Mouse (Mus musculus) thymus, postnatal 14 days (tissue): ENCODE measurements around the gene Rgs7bp.

ENCODE experiments used
- DNase-seq: peaks from one replicate; pipeline ENCODE4 v3.0.0; 2021

The Rgs7bp gene

DNA sequence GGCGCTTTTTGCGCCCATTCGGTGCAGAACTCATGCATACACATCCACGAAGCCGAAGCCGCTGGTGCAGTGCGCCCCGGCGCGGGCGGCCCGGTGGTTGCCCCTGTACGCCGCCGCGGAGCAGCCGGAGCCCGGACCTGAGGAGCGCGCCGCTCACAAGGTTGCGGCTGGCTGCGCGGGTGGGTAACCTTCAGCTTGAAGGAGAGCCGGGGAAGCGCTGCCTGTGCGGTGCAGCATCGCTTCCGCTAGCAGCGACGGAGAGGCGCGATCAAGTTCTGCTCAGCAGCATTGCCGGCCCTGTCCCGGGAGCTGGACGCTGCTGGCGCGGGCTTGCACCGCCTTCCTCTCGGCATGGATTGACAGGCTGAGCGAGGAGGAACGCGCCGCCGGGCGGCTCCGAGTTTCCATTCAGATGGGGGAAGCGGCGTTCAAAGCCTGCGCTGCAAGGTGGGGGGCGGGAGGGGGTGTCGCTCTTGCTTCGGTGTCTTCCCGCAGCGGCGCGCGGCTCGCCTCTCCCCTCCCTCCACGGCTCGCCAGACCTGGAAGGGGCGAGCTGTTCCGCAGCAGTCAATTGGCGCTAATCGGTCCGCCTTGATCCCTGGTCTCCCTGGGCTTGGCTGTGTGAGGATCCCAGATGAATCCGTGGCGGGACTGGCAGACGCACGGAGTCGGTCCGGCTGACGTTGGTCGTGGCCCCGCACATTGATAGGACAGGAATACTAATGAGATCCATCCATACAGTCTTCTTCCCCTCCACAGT, at the start of gene Rgs7bp:
Gene Rgs7bp (minus strand): TSS at position 750 of the 760 bp plus-strand sequence.
- peak; percentile 72 for DNase-seq

DNA sequence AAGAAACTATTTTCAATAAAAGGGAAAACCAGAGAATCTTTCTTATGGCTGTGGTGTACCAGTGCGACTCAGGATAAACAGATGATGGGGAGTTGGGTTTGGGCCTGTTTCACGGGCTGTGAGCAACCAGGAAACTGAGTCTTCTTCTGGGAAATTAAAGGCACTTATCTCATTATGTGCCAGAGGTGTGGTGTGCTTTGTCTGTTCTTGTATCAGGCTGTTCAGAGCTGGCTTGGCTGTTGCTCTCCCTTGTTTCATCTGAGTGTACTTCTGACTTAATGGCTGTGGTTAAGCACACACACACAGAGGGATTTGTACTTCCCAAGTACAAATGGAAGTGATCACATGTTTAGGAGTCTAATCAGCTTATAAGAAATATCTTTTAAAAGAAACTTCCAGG, 49.7 kb upstream of the Rgs7bp start:
- DNase-seq = no peak

DNA sequence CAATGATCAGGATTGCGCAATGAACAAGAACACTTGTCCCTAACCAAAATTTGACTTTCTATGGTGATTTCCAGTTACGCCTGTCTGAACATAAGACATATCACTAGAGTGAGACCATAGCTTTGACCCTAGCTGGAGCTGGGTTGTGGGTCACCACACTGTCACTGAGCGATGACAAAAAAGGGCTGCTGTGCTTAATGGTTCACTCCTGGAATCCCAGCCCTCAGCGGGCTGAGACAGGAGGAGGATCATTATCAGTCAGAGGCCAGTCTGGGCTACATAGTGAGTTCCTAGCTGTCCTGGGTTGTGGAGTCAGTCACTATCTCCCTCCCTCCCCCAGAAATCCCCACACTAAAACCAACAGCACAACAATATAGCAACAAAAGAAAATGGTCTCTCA, 46.0 kb upstream of the Rgs7bp start:
- no peak for DNase-seq

DNA sequence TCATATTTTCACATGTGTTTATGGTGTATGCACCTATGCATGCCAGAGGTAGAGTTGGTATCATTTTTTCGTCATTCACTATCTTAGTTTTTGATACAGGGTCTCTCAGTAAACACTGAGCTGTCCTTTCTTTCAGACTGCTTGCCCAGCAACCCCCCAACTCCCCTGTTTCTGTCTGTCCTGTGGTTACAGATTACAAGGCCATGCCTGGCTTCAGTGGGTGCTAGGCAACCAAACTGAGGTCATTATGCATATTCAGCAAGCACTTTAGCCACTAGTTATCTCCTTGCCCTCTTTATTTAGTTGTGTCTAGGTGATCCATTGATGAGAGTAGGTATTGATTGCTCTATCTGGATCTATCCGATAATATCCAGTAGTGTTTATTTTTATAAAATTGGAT, 41.6 kb upstream of the Rgs7bp start:
- no peak for DNase-seq

DNA sequence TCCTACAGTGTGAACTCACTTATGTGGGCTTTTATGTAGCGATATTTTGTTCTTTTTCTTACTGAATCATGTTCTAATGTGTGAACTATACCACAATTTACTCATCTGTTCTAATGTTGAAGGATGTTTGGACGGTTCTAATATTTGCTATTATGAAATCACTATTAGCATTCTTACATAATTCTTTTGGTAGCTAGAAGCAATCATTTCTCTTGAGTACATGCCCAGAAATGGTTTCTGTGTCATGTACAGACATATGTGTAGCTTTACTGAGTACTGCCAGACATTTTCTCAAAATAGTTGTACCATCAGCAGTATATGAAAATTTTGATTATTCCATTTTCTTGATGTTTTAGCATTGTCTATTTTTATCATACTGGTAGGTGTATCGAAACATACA, 34.5 kb upstream of the Rgs7bp start:
- no peak for DNase-seq

DNA sequence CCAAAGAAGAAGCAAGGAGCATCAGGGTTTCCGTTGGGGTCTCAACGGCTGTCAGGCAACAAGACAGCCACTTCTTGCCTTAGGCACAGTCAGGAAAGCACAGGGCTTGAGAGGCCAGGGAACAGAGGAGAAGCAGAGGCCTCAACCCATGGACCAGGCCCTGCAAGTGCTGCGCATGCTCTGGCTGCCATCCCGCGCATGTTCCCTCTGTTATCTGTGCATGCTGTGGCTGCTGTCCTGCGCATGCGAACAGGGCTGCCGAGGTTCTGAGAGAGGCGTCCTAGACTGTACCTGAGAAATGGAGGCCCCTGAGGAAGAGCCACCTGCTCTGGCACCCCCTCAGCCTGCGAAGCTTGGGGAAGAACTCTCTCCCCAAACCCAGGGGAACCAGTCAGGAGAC, 27.1 kb upstream of the Rgs7bp start, which contains the start of gene 4933425L06Rik:
Gene 4933425L06Rik (plus strand): TSS at position 261 of the 400 bp plus-strand sequence.
- no peak for DNase-seq

DNA sequence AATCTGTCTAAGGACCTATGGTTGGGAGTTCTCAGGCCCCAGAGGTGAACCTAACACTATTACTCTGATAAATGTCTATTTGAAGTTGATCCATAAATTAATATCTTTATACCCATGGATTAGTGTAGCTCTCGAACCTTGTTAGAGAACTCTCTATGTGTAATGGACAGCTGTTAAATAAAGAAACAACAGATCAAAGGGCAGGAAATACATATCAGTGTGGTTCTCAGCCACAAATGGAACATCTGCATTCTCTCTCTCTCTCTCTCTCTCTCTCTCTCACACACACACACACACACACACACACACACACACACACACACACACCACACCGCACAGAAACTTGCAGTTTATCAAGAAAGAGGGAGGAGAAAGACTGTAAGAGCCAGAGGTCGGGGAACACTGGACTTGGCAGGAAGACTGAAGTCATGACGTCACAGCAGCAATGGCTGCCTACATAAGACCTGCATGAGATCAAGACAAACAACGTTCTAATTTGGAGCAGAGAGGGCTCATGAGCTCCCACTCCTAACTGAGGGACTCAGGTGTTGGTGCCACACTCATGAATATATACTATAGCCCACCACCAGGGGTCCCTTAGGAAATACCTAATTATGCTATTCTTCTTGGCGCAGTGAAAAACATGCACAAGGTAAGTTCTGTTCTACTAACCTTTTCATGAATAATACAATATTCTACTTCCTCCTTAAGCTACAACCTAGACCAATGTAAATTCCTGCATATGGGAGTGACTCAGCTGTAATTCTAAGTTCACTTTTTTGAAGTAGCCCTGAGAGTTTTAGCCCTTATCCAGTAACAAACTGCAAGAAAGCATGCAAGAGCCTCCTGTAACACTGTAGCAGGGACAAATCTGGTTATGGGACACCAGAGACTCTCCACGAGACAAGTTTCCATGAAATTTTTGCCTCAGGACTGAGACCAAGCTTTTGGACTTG, 12.4 kb upstream of the Rgs7bp start:
- DNase-seq = no peak

DNA sequence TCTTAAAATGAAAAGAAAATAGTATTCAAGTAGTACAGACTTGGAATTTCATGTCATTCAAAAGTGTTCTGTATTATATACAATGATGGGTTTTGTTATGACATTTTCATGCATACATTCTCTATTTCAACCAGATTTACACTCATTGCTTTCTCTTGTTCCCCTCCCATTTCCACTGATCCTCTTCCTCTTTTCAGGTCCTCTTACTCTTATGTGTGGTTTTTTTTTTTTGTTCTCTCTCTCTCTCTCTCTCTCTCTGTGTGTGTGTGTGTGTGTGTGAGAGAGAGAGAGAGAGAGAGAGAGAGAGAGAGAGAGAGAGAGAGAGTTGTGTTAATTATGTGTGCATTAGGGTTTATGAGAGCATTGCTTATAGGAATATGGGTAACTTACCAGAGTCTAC, 11.4 kb upstream of the Rgs7bp start:
- DNase-seq = no peak

DNA sequence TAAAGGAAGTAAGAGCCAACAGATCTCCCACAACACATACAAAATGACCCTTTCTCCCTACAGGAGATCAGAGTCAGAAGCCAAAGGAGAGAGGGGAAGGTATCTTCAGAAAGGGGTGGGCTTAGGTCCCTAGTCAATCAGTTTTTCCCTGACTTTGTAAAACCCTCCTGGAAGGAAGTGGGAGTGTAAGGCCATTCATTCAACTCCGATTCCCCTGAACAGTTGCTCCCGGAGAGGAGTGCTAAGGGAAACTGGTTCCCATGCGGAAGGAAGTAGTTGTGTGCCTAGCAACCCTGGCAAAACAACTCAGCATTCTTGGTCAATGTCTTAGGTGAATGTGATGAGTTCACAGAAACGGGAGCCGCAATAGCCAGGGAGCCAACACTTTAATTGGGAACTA, 644 bp upstream of the Rgs7bp start:
- no peak for DNase-seq

DNA sequence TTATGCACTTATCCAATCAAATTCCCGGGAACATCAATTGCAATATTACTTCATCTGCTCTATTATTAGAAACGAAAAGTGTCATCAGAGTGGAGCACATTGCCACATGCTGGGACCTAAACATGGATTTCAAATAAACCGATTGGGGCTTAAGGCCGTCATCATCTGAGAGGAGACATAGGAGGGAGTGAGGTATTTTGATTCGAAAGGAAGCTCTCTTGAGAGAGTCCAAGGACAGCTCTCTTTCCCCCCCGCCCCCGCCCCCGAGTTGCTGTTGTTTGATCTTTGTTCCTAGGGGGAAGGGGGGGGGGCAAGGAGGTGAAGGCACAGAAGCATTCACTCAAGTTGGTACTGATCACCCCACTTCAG, 195 bp upstream of the Rgs7bp start:
- no peak for DNase-seq

DNA sequence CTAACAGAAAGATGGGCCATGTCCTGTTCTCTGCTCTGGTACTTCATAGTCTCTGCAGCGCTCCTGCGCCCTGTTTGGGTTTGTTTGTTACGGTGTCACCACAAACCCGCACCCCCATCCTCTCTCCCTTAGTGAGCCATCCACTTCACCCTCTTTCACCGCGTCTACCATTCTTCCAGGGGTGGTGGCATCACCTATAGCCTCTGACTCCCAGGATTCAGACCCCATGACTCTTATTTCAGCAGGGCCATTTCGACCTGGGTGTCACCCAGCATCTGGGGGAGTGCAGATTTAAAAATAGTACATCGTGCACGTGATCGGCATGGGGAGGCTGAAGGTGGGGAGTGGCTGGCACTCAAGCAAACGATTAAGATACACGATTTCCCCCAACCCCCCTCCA, 1.1 kb downstream of the Rgs7bp start:
- no peak for DNase-seq

DNA sequence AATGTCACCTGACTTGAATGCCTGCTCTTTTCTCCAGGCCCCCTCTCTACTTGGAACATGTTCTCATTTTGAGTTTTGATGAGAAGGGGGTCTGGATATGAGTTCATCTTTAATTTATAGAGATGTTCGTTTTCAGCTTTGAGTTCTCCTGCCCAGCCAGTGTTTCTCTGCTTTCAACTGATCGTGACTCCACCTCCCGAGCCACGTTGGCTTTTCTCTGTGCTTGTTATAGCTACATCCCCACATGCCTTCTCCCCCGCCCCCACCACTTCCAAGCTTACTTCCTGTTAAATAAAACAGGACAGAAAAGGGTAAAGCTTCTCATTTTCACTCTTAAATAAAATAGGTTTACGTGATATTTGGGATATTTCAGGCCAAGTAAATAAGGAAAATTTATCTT, 3.3 kb downstream of the Rgs7bp start:
- no peak for DNase-seq

DNA sequence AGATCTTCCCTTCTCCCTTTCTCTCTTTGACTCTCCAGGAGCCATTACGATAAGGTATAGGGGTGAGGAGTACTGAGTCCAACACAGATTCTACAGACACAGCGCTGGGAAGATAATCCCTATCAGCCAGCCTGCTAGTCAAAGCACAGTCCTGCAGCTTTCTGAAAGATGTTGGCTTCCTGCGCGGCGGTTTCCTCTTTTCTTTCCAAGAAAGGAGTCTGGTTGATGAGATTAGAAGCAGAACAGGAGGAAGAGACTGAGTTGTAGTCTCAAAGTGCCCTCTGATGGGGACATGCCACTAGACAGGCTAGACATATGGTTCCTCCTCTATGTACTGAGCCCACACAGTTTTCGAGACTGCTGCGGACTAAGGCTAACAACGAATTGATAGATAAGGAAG, 6.1 kb downstream of the Rgs7bp start:
- DNase-seq = no peak

DNA sequence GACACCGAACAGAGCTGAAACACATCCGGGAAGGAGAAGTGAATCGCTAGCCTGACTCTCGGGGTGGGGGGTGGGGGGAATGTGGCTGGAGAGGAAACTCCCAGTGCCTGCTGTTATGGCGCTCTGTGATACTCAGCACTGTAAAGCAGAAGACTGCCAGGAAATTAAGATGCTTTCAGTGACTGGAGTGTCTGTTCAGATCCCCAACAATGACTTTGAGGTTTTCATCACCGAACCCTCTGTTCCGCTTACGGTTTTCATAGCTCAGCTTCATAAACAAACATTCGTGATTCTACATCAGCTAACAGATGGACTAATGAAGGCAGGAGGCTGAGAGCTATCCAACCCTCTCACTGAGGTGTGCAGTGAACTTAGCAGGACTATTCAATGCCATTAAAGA, 7.4 kb downstream of the Rgs7bp start:
- no peak for DNase-seq

DNA sequence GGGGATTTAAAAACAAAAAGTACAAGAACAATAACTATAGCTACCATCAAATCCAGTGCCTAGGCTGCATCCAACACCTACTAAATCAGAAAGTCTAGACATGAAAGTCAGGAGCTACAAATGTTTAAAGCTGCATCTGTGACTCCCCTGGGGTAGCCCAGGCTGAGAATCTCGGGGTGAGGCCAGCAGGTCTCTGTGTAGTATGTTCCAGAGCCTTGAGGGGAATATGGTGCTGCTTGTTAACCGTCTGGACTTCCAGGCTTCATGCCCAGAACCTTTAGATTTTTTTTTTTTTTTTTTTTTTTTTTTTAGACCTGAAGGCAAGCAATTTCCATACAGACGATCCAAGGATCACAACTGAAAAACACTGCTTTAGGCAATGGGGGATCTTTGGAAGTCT, 10.8 kb downstream of the Rgs7bp start:
- DNase-seq = no peak

DNA sequence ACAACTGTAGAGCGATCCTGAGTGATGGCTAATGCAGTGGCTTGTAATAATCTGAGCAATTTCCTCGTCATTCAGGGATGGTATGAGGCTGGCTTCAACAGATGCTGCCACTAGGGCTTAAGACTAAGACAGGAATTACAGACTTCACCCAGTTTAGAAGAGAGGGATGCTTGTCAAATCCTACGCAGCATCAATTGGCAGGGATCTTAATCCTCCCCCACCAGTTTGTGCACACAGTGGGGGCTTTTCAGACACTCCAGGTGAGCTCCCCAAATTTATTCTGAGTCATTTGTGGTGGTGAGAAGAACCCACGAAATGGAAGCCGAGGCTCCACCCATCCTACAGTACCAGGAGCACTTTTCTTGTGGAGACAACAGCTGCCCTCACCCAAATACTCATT, 16.4 kb downstream of the Rgs7bp start:
- DNase-seq = no peak

DNA sequence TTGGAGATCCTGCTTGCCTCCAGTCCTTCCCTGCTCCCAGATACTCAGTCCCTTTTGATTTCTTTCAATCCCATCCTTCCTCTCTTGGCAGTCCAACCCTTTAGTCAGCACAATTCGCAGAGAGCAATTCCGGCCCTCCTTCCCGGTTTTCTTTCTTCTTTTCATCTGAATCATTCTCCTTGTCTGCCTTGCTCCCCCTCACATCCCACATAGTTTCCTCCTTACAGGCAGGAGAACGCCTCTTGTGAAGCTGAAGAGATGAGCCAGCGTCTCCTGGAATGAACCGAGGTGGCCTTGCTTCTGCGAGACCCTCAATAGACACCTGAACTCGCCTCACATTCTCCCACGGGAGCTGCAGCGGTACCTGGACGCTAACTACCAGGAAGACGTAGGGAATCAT, 16.9 kb downstream of the Rgs7bp start:
- DNase-seq = no peak

DNA sequence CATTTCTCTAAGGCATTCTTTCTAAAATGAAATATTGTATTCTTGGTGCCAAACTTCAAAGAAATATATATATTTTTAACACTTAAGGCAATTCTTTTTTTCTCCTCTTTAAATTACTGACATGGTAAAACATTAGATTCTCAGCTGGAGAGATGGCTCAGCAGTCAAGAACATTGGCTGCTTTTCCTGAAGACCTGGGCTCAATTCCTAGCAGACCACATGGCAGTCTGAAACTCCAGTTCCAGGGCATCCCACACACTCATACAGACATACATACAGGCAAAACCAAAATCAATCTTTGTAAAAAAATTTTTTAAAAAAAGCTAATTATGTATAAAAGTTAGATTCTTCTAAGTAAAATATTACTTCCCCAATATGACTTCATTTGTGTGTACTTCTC, 22.8 kb downstream of the Rgs7bp start:
- DNase-seq = no peak

DNA sequence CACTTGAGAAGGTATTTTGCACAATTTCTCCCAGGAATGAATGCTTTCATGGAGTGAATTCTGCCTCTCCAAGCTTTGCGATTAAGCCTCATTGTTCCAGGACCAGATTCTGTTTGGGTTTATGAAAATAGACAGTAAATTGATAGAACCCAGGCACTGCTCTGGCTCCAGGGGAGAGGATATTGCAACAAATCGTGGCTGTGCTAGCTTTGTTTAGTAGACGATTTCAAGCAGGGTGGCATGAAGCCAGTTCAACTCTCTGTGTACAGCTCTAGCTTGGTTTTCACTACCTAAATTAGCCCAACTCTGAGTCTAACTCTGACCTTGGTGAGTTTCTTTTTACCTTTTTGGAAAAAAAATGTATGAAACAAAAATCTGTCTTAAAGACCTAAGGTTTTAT, 26.5 kb downstream of the Rgs7bp start:
- no peak for DNase-seq

DNA sequence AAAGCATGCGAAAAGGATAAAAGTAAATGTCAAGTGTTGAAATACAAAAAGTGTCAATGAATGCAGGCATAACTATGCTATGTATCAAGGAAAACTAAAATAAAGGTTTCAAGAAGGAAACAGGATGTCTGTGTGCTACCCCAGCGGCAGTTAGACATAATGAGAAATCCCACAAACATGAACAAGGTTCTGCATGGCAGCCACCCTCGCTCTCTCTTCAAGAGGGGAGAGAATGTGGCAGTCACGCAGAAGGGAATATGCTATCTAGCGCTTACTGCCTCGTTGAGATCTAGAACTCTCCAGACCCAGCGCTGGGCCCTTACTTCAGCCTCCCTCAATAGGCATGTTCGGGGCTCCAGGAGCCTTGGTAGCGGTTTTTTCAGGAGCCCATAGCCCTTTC, 38.2 kb downstream of the Rgs7bp start:
- DNase-seq = no peak

DNA sequence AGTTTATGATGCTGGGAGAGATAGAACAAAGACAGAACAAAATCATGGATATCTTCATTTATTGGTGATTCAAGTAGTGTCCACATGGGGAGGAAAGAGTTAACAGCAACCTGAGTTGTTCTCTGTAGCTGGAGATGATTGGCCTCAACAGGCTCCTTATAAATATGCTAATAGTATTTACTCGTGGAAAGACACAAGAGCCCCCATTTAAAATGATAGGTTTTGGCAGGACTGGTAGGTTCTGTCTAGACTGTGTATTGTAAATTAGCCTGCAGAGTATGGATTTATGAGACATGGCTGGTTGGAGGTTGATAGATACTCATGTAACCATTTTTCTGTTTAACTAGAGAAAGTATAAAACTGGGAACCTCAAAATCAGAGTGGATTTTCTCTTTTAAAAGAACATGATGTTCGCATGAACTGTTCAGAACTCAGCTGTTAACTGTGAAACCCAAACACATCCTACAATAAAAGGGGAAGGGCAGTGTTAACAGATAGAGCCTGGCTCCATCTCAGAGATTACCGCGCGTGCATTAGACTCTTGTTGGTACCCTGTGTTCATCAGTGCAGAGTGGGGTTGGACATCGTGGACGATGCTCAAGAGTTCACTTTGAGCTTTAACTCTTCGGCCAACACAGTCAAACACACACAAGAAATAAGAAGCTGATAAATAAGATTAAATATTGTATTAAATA, 38.9 kb downstream of the Rgs7bp start:
- no peak for DNase-seq

DNA sequence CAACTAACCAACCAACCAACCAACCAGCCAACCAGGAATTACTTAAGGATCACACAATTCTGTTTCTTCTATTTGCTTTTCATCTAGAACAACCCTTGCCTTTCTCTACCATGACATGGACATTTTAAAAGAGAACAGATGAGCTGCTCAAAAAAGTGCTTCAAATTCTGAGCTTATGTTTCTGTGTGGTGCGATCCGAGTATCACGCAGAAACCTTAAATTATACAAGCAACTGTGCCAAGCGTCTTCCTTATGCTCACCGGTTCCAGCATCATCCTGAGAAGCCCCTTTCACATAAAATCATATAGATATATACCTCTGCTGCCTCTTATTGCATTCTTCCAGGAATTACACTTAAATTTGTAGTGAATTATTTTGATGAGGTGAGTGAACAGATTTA, 43.4 kb downstream of the Rgs7bp start:
- no peak for DNase-seq

DNA sequence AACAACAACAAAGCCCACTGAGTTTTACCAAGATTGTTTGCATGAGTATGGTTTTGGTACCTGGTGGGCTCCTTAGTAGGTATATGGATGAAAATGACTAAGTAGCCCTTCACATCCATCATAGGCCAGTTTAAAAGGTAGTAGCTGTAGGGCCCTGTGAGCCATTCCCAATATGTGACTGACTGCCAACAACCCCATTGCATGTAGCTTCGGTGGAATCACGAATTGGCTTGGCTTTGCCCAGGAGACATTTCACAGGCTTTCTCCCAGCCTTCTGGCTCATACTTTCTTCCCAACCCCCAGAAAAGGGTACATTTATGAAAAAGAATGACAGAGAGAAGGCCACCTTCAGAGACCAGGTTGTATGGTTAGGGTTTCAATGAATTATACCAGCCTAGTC, 45.8 kb downstream of the Rgs7bp start:
- no peak for DNase-seq

DNA sequence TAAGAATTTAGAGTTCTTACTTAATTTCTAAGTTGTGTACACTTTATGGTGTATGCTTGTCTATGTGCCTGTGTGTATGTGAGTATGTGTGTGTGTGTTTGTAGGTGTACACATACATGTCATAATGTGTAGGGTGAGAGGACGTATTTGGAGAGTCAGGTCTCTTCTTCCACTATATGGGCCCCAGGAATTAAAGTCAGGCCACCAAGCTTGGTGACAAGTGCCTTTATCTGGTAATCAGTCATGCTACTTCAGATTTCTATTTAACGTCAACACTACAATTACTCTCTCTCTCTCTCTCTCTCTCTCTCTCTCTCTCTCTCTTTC, 51.9 kb downstream of the Rgs7bp start:
- DNase-seq = no peak
